Mouse (Mus musculus) hindbrain, embryonic 12.5 days (tissue): ENCODE measurements at regions not wholly inside any gene's neighbourhood (a gene's known extent, or its start where the extent isn't known, plus 50 kb on each side); places are given as distances from the start of the nearest gene placed in this dataset.

Experiments used
- ATAC-seq: fragments of 200-750 bp; cut with Nextera tagmentation; 2 replicates; pipeline ENCODE4 v1.8.0; 2017; ENCODE audit warnings: moderate TSS enrichment; ENCODE audit not compliant: low FRiP score
- H3K27ac ChIP-seq: fragments of 300-500 bp; sonication (generic); 2 replicates; pipeline ENCODE4 v1.5.1; 2016; ENCODE audit warnings: mild to moderate bottlenecking
- H3K27me3 ChIP-seq: fragments of 300-500 bp; sonication (generic); 2 replicates; pipeline ENCODE4 v1.6.1; 2016; ENCODE audit warnings: mild to moderate bottlenecking
- H3K36me3 ChIP-seq: fragments of 300-500 bp; sonication (generic); 2 replicates; pipeline ENCODE4 v1.6.1; 2016; ENCODE audit warnings: mild to moderate bottlenecking
- H3K4me1 ChIP-seq: fragments of 300-500 bp; sonication (generic); 2 replicates; pipeline ENCODE4 v1.6.1; 2016
- H3K4me2 ChIP-seq: fragments of 300-500 bp; sonication (generic); replicated peaks from 2 replicates; pipeline ENCODE4 v1.6.1; 2016; ENCODE audit warnings: mild to moderate bottlenecking
- H3K4me3 ChIP-seq: fragments of 300-500 bp; sonication (generic); 2 replicates; pipeline ENCODE4 v1.5.1; 2016; ENCODE audit warnings: mild to moderate bottlenecking
- H3K9ac ChIP-seq: fragments of 300-500 bp; sonication (generic); 2 replicates; pipeline ENCODE4 v1.6.1; 2016; ENCODE audit warnings: mild to moderate bottlenecking, moderate library complexity
- H3K9me3 ChIP-seq: fragments of 300-500 bp; sonication (generic); replicated peaks from 2 replicates; pipeline ENCODE4 v1.6.1; 2016; ENCODE audit warnings: mild to moderate bottlenecking
- WGBS: fragments of 180-500 bp; shearing (Covaris S2); methylation state at CpG from one replicate; pipeline ENCODE4 v1.1.7; 2016; 5-methylcytosine and 5-hydroxymethylcytosine counted together

GRCm38 (mm10) chr8:41648276-41648675, 231.4 kb upstream of the Frg1 start:
- H3K27me3 ChIP-seq = no peaks in the 10 kb centered on the region
- H3K4me2 ChIP-seq = no peak overlapping the region
- 85% methylated on average over 1 of the region's 1 CpGs for WGBS
- no peak for ATAC-seq
- no peak overlapping the region for H3K9ac ChIP-seq
- H3K4me1 ChIP-seq = no peaks in the 10 kb centered on the region
- H3K36me3 ChIP-seq = no peaks in the 10 kb centered on the region
- H3K27ac ChIP-seq = no peak overlapping the region
- H3K9me3 ChIP-seq = no peaks in the 10 kb centered on the region
- H3K4me3 ChIP-seq = no peak overlapping the region

GRCm38 (mm10) chr8:41644626-41645025, 227.8 kb upstream of the Frg1 start:
- 78% methylated on average over 5 of the region's 5 CpGs for WGBS
- Histone ChIP-seq H3K4me1 (no peaks in the 10 kb centered on the region), H3K27ac (no peak overlapping the region), H3K4me3 (no peak overlapping the region), H3K27me3 (no peaks in the 10 kb centered on the region), H3K9me3 (no peaks in the 10 kb centered on the region), H3K9ac (no peak overlapping the region), H3K4me2 (no peak overlapping the region), H3K36me3 (no peaks in the 10 kb centered on the region)
- ATAC-seq = no peak

GRCm38 (mm10) chr8:41623841-41624240, 207.0 kb upstream of the Frg1 start:
- no peak overlapping the region for H3K4me3 ChIP-seq
- H3K4me2 ChIP-seq = no peak overlapping the region
- no peak overlapping the region for H3K9ac ChIP-seq
- no peaks in the 10 kb centered on the region for H3K4me1 ChIP-seq
- no peaks in the 10 kb centered on the region for H3K36me3 ChIP-seq
- H3K9me3 ChIP-seq = no peaks in the 10 kb centered on the region
- H3K27ac ChIP-seq = no peak overlapping the region
- ATAC-seq = no peak
- H3K27me3 ChIP-seq = no peaks in the 10 kb centered on the region
- 88% methylated on average over 4 of the region's 4 CpGs for whole genome bisulfite sequencing

GRCm38 (mm10) chr8:41600255-41600654, 183.4 kb upstream of the Frg1 start:
- 83% methylated on average over 1 of the region's 1 CpGs for WGBS
- H3K27ac ChIP-seq = no peak overlapping the region
- H3K27me3 ChIP-seq = no peaks in the 10 kb centered on the region
- H3K4me3 ChIP-seq = no peak overlapping the region
- ATAC-seq = no peak
- H3K36me3 ChIP-seq = no peaks in the 10 kb centered on the region
- H3K4me1 ChIP-seq = no peaks in the 10 kb centered on the region
- no peak overlapping the region for H3K4me2 ChIP-seq
- H3K9me3 ChIP-seq = no peaks in the 10 kb centered on the region
- H3K9ac ChIP-seq = no peak overlapping the region

- Histone ChIP-seq H3K4me1 (no peaks in the 10 kb centered on the region), H3K4me3 (no peak overlapping the region), H3K4me2 (no peak overlapping the region), H3K9me3 (no peaks in the 10 kb centered on the region), H3K9ac (no peak overlapping the region), H3K27me3 (no peaks in the 10 kb centered on the region), H3K27ac (no peak overlapping the region), H3K36me3 (no peaks in the 10 kb centered on the region)
- 83% methylated on average over 5 of the region's 5 CpGs for WGBS
- ATAC-seq = no peak
These were observed 177.6 kb upstream of the Frg1 start for GRCm38 (mm10) chr8:41594446-41594845.

GRCm38 (mm10) chr8:41593666-41594042, 176.8 kb upstream of the Frg1 start:
- H3K4me2 ChIP-seq = no peak overlapping the region
- no peak overlapping the region for H3K27ac ChIP-seq
- no peaks in the 10 kb centered on the region for H3K36me3 ChIP-seq
- no peak overlapping the region for H3K9ac ChIP-seq
- ATAC-seq = no peak
- 77% methylated on average over 2 of the region's 2 CpGs for WGBS
- H3K27me3 ChIP-seq = no peaks in the 10 kb centered on the region
- no peaks in the 10 kb centered on the region for H3K9me3 ChIP-seq
- H3K4me1 ChIP-seq = no peaks in the 10 kb centered on the region
- no peak overlapping the region for H3K4me3 ChIP-seq

GRCm38 (mm10) chr8:41592741-41593665, 176.1 kb upstream of the Frg1 start:
- no peak for ATAC-seq
- Histone ChIP-seq H3K4me2 (no peak overlapping the region), H3K4me1 (no peaks in the 10 kb centered on the region), H3K27ac (no peak overlapping the region), H3K4me3 (no peak overlapping the region), H3K36me3 (no peaks in the 10 kb centered on the region), H3K9me3 (no peaks in the 10 kb centered on the region), H3K27me3 (no peaks in the 10 kb centered on the region), H3K9ac (no peak overlapping the region)
- 80% methylated on average over 6 of the region's 6 CpGs for WGBS

GRCm38 (mm10) chr8:41592174-41592573, 175.3 kb upstream of the Frg1 start:
- Histone ChIP-seq H3K27me3 (no peaks in the 10 kb centered on the region), H3K4me2 (no peak overlapping the region), H3K4me1 (no peaks in the 10 kb centered on the region), H3K27ac (no peak overlapping the region), H3K9me3 (no peaks in the 10 kb centered on the region), H3K9ac (no peak overlapping the region), H3K4me3 (no peak overlapping the region), H3K36me3 (no peaks in the 10 kb centered on the region)
- WGBS = 68% methylated on average over 9 of the region's 9 CpGs
- ATAC-seq = no peak

- WGBS = 62% methylated on average over 2 of the region's 2 CpGs
- H3K4me2 ChIP-seq = no peak overlapping the region
These were observed 171.3 kb upstream of the Frg1 start for GRCm38 (mm10) chr8:41588157-41588556.

GRCm38 (mm10) chr8:41573027-41573885, 156.4 kb upstream of the Frg1 start:
- Histone ChIP-seq H3K9ac (no peak overlapping the region), H3K36me3 (no peaks in the 10 kb centered on the region), H3K27ac (no peak overlapping the region), H3K4me3 (no peak overlapping the region), H3K4me1 (no peaks in the 10 kb centered on the region), H3K4me2 (no peak overlapping the region), H3K27me3 (no peaks in the 10 kb centered on the region), H3K9me3 (no peaks in the 10 kb centered on the region)
- ATAC-seq = peak; percentile 61; the same call in 1 of the 2 replicates
- 39% methylated on average over 10 of the region's 10 CpGs for WGBS

More at GRCm38 (mm10) chr8:41588157-41588556, 171.3 kb upstream of the Frg1 start:
- Histone ChIP-seq H3K9me3 (no peaks in the 10 kb centered on the region), H3K27ac (no peak overlapping the region), H3K27me3 (no peaks in the 10 kb centered on the region), H3K9ac (no peak overlapping the region), H3K4me3 (no peak overlapping the region), H3K4me1 (no peaks in the 10 kb centered on the region), H3K36me3 (no peaks in the 10 kb centered on the region)
- no peak for ATAC-seq

- Histone ChIP-seq H3K9me3 (no peaks in the 10 kb centered on the region), H3K36me3 (no peaks in the 10 kb centered on the region), H3K4me2 (no peak overlapping the region), H3K4me3 (no peak overlapping the region), H3K9ac (no peak overlapping the region), H3K27me3 (no peaks in the 10 kb centered on the region), H3K27ac (no peak overlapping the region), H3K4me1 (no peaks in the 10 kb centered on the region)
- 86% methylated on average over 6 of the region's 6 CpGs for WGBS
- ATAC-seq = no peak
These were observed 153.7 kb upstream of the Frg1 start for GRCm38 (mm10) chr8:41570566-41570965.

GRCm38 (mm10) chr8:41561995-41562394, 145.1 kb upstream of the Frg1 start:
- no peak for ATAC-seq
- H3K9ac ChIP-seq = no peak overlapping the region
- no peak overlapping the region for H3K27ac ChIP-seq
- no peaks in the 10 kb centered on the region for H3K9me3 ChIP-seq
- H3K4me2 ChIP-seq = no peak overlapping the region
- H3K36me3 ChIP-seq = no peaks in the 10 kb centered on the region
- 89% methylated on average over 14 of the region's 14 CpGs for WGBS
- H3K4me1 ChIP-seq = no peaks in the 10 kb centered on the region
- no peak overlapping the region for H3K4me3 ChIP-seq
- H3K27me3 ChIP-seq = no peaks in the 10 kb centered on the region
